Mouse (Mus musculus): ENCODE measurements around the gene Nxt2.
"Not testable (repeated sequence)": the region's sequence is repeated elsewhere in the genome, so short reads cannot be mapped to it uniquely, and the experiment has no call there.

Nxt2 gene

DNA sequence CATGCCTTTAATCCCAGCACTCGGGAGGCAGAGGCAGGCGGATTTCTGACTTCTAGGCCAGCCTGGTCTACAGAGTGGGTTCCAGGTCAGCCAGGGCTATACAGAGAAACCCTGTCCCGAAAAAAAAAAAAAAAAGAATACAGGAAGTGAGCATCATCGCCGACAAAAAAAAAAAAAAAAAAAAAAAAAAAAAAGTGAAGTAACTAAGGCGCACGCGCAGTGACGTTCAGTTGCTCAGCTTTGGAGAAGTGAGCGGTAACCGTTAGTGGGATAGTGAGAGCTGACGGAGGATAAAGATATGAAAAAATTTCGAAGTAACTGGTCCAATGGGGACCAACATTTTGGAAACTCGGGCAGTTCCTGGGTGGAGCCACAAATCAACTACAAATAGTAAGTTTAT, at the start of gene Nxt2:
TSS of gene Nxt2 (plus strand) at position 229 of the 400 bp plus-strand sequence.
- DNase-seq (ENCODE audit: low spot score), result no peak

DNA sequence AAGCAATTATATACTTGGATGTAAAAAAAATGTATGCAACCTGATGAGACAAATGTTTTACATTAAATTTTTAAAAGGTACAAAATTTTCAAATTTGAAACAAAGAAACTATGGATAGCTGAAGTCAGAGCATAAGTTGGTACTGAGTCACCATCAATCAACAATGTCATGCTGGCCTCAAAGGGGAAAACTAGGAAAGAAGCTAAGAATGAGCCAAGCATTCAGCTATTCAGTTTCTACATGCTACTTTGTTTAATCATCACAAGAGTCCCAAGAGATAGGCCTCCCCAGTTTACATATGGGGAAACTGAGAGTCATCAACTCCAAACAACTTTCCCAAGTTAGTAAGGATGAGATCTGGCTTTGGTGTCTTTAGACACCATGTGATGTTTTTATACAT, 49.6 kb upstream of the Nxt2 start:
- no peak for DNase-seq (ENCODE audit: low spot score)

DNA sequence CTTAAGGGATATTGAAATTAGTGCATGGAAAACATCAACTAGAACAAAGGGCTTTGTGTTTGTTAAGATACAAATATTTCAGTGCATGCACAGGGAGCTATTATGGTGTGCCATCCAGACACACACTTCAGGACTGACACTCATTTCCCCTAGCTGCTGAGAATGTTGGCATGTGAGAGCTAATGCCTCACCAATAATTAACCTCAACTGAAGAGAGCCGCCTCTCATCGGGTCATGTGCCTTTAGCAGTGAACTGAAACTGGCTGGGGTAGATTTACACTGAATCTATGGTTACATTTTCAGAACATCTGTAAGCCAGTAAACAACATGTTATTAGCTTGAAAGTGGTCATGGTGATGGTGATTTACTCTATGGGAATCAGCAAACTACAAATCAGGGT, 44.5 kb upstream of the Nxt2 start:
- DNase-seq (ENCODE audit: low spot score), result no peak

DNA sequence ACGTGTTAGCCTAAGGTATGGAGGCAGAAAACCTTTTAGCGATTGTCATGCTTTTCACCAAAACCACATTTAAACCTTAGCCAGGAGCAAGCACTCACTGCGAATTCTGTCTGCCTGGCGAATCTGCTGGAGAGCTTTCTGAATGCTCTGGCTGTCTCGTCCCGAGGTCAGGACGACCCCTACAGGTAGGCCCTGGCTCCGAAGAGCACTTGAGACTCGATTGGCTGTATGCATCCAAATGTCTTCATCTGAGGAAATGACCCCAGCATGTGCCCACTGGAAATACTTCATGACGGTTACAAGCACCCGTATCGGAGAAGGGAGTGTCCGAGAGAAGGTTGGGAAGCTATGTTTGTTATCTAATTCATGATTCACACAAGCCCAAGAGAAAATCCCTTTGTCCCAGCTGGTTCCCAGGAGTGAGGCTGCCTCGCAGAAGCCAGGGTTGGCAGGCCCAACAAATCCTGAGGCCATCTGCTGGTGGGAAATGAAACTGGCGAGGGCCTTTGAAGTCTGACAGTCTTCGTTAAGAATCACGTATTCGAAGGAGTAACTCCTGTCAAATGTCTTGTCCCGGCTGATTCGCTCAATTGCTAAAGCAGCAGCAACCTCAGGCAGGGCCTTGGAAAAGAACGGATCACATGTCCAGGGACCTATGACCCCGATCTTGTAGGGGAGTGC, 37.4 kb upstream of the Nxt2 start:
- DNase-seq (ENCODE audit: low spot score), result no peak

DNA sequence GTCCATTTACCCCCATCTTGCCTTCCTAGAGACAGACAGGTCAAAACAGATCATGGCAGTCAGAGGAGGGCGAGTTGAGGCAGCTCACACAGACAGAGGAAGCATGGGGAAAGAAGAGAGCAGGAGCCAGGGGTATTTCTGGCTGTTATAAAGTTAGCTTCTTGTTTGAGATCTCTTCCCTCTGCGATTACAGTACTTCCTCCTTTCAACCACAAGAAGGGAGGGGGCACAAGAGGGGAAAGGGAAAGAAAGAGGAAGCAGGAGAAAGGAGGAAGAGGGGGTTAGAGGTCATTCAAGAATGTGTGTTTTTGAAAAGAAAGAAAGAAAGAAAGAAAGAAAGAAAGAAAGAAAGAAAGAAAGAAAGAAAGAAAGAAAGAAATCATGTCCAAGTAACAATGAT, 36.2 kb upstream of the Nxt2 start:
- no peak for DNase-seq (ENCODE audit: low spot score)

DNA sequence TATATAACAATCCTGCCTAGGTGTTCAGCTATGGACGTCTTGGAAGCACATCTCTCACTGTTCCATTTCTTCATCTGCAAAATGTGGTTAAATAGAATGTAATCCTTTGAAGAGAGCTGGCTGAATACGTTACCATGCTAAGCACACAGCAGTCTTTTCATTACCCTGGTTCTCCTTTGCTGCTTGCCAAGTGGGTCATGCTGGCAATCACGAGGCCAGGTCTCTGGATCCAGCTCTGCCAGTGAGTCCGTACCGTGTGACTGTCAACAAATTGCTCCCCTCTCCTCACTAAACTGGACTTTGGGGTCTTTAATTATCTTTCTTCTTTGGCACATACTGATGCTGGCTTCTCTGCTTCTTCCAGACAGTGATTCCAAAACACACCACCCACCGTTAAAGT, 32.1 kb upstream of the Nxt2 start:
- no peak for DNase-seq (ENCODE audit: low spot score)

DNA sequence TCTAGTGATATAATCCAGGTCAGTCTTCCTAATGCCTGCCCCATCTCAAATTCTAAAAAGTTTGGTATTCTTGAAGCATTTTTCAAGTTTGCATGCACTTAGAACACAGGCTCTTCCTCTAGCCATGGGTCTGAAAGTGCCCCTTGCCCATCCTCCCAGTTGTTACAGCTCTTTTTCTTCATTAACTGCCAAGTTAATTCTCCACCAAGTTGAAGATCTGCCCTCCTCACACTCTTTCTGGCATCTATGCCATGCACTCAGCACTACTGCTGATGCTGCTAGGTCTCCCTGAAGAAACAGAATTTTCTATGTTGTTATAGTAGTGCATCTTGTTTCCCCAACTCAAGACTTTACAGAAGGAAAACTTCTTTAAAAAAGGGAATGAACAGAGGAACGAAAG, 31.0 kb upstream of the Nxt2 start:
- no peak for DNase-seq (ENCODE audit: low spot score)

DNA sequence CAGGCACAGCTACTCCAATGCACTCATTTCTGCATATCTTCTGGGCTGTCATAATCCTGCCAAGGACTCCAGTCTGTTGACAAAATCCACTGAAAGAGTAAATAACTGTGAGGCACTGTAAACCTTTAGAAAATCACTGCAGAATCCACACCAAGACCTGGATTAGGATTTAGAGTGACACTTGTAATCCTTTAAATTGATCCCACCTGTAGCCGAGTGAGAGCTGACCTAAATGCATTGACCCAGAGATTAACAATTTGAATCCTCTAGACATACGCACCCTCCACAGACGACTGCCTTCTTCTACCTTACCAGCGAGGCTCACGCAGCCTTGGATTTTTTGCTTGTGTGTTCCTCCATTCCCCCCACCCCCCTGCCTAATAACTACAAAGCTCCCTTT, 29.7 kb upstream of the Nxt2 start, which contains the start of gene Gucy2f:
TSS of gene Gucy2f (minus strand) at position 101 of the 400 bp plus-strand sequence.
- DNase-seq (ENCODE audit: low spot score), result no peak

DNA sequence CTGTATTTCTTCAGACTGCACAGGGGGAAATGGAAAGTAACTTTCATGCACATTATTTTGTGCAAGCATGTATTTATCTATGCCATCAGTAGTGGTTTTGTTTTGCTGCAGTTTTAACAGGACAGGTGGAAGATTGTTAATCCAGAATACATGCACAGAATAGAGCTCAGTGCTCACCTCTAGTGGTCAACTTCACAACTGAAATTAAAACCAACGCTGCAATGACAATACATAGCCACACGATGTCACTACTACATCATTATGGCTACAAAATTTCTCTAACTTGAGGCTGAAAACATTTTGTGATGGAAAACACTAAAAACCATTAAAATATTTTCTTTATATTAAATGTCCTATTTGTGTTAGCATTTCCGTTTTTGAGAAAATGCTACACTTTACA, 26.3 kb upstream of the Nxt2 start:
- peak; percentile 20 for DNase-seq (ENCODE audit: low spot score)

DNA sequence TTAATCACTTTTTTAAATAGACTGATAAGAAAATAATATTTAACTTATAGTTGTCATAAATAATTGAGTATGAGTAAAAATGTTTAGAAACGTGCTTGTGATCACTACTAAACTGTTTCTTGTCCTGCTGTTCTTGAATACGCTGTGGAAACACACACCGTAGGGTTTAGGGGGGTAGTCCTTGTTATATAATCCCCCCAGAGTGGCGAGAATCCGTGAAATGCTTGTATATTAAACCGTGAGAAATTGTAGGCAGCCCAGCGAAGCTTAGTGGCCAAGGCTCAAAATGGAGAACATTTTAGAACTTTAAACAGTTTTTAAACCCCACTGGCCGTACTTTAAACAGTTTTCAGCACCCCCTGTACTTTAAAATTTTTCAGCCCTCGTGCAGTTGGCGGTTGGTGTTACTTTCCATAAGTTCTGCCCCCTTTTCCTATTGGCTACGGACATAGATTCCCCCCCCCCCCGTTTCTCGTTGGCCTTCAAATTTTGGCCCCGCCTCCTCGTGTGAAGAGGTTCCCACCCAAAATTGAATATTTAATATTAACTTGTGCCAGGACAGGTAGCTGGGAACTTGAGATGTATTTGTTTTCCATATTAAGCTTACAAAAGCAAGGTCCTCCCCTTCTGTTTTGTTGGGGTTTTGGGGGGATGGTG, 956 bp downstream of the Nxt2 start:
- DNase-seq (ENCODE audit: low spot score), result peak; percentile 40

DNA sequence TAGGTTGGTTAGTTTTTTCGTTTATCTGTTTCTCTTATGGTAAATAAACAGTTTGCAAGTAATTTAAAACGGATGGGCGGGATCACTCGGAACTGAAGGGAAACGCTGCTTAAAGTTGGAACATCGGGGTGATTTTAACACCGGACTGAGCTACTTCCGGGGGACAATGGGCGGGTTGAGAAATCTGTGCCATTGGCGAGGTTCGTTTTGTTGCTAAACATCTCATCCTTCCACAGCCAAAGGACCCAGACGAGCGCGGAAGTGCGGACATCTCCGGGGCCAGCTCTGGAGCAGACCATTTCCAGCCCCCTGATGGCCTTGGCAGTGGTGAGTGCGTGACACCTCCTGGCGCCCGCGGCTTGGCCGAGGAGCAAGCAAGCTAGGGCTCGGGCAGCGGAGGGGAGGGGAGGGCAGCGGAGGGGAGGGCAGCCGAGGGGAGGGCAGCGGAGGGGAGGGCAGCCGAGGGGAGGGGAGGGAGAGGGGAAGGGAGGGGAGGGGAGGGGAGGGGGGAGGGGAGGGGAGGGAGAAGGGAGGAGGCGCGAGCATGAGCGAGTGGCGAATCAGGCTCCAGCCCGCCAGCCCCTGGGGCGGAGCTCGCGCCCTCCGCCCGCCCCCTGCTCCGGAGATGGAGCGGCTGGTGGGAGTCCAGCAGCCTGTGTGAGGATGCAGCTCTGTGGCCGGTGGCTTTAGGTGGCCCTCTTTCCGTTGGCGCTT, 1.6 kb downstream of the Nxt2 start:
- DNase-seq (ENCODE audit: low spot score), result peak; percentile 59

DNA sequence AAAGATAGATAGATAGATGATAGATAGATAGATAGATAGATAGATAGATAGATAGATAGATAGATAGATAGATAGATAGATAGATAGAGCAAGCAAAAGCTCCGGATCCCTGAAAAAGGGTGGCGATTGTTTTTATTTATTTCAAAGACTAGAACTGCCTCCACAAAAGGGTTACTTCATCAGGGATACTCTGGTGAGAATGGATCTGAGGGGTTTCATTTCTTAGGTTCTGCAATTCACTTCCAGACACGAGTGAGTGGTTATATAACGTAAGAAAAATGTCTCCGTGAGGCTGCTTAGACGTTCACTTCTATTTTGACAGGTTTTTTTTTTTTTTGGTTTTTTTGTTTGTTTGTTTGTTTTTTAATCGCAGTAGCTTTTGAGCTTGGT, 2.2 kb downstream of the Nxt2 start:
- no peak for DNase-seq (ENCODE audit: low spot score)

DNA sequence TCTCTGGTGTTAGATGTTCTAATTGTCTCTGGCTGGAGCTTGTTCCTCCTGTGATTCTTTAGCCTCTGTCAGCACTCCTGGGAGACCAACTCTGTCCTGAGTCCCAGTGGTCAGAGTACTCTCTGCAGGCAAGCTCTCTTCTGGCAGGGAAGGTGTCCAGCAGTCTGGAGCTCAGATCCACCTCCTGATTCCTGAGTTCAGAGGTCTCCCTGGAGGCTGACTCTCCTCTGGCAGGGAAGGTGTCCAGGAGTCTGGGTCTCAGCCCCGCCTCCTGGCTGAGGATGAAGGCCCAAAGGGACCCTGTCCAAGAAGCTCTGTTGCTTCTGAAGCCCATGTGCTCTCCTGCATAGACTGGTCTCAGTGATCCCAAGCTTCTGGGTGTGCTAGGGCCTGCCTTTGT, 9.6 kb downstream of the Nxt2 start:
- DNase-seq (ENCODE audit: low spot score), result not testable (repeated sequence)

DNA sequence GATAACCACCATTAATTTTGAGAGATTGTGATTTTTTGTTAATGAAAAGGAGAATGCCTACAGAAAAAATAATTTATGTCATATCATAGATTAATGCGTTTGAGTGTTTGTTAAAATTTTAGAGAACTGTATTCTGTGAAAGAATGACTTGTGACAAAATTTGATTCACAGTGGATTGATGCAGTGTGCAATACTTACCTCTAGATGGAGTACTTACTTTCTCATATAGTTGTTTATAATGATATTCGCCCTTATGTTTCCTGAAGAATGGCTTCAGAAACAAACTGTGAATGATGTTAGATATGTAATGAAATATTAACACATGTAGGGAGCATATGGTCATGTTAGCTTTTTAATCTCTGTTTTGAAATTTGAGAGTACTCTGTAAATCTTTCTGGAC, 10.5 kb downstream of the Nxt2 start:
- no peak for DNase-seq (ENCODE audit: low spot score)

DNA sequence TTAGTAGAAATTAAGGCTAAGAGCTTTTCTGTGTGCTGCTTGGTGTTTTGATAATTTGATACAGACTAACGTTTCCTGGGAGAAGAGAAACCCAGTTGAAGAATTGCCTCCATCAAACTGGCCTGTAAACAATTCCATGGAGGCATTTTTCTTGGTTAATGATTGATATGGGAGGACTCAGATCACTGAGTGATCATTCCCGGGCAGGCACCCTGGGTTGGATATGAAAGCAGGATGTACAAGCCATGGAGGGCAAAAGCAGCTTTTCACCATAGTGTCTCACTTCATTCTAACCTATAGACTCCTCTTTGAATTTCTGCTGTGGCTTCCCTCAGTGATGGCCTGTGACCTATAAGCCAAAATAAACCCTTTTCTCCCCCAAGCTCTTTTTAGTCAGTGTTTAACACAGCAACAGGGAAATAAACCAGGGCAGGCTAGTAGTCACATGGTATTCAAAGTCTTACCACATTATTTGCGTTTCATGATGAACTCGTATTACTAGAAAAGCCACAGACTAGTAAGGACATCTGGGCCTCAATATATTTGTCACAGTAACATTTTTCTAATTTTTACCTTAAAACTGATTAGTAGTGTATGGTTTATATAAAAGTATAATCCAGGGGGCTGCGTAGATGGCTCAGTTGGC, 19.2 kb downstream of the Nxt2 start:
- DNase-seq (ENCODE audit: low spot score), result no peak

DNA sequence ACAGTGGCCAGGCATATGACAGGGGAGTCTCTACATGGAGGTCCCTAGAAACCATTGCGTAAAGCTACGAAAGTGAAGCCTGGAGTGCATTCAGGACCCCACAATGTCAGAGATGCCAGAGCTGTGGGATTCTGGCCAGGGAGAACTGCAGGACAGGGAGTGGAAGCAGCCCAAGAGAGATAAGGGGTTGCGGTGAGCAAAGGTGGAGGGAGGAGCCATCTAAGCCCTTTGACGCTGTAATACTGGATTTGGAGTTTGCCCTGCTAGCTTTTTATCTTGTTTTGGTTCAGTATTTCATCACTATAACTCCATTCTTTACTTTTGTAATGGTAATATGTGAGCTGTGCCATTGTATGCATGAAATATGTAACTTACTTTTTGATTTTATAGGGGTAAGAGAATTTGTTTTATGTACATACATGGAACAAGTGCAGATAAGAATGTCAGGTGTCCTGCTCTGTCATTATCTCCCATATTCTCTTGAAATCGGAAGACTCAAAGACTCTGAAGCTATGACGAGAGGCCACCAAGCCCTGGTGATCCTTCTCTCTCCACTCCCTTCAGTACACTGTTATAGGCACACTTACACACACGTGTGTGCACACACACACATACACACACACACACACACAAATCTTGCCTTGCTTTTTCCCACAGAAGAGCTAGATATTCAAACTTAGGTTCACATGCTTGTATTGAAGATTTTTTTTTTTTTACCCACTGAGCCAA, 23.6 kb downstream of the Nxt2 start:
- no peak for DNase-seq (ENCODE audit: low spot score)

DNA sequence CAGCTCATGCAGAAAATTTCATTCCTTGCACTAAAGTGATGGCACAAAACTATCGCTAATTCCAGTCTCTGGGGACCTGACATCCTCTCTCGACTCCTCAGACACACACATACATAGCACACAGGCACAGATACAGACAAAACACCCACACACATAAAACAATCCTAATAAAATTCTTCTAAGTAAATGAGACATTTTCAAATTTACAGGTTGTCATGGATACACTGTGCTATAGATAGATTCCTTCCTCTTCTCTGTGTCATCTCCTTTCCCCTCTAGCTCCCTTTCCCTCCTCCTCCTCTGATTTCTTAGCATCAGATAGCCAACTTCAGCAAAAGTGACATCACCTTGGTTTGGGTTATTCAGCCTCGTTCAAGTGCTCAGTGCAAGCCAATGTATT, 49.5 kb downstream of the Nxt2 start:
- DNase-seq (ENCODE audit: low spot score), result no peak

DNA sequence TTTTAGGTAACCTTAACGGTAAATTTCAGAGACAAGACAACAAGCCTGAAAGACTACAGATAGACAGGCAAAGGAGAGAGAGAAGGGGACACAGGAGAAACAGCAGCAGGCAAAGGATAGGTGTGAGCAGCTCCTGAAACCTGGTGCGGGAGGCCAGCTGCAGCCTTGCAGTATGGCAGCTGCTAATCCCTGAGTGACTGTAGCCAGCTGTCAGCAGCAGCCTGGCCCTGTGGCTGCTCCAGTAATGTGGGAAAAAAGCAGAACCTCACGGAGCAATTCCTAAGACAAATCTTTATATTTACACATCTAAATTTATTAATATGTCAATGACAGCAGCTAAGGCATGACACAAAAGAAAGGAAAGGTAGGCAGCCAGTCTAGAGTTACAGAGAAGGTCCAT, 50.0 kb downstream of the Nxt2 start:
- no peak for DNase-seq (ENCODE audit: low spot score)

DNA sequence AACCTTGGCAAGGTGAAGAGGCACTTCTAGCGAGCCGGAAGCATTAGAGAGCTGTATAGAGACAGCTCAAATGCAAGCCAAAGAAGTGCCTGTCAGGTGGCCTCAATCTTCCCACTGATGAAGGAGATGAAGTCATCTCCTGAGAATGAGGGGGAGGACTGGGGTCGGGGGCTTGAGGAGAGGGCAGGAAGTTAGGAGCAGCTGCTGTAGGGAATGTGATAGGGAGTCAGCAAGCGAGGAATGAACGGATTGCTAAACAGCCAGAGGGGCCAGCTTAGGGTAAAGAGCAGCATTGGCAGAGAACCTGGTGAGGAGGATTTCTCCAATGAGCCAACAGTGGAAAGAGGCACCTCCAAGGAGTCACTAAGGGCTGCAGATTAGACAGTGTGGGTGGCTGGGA, 59.3 kb downstream of the Nxt2 start:
- no peak for DNase-seq (ENCODE audit: low spot score)
